Mouse (Mus musculus) small intestine, adult 2 months (tissue): ENCODE measurements at regions not wholly inside any gene's neighbourhood (a gene's known extent, or its start where the extent isn't known, plus 50 kb on each side); places are given as distances from the start of the nearest gene placed in this dataset.
"Not testable (repeated sequence)": the region's sequence is repeated elsewhere in the genome, so short reads cannot be mapped to it uniquely, and the experiment has no call there.

Experiments
- CTCF ChIP-seq: fragments of 200-500 bp; IDR thresholded peaks from 2 replicates; pipeline ENCODE4 v1.5.1; 2012; ENCODE audit warnings: low read depth, mild to moderate bottlenecking, control low read depth, inconsistent platforms, low read length, moderate library complexity, mixed read lengths; ENCODE audit not compliant: insufficient replicate concordance, insufficient read length; ENCODE audit errors: extremely low read depth
- POLR2A ChIP-seq: fragments of 200-500 bp; IDR thresholded peaks from 2 replicates; pipeline ENCODE4 v1.6.1; 2012; ENCODE audit warnings: low read depth, mild to moderate bottlenecking, control low read depth, inconsistent platforms, low read length, moderate library complexity

GRCm38 (mm10) chr14:53651061-53651460, 602.8 kb downstream of the Dad1 start:
- TF ChIP-seq CTCF, POLR2A: not testable (repeated sequence)
